Mouse (Mus musculus): Measurements from ENCODE around the gene Atg5.

Gene Atg5

DNA sequence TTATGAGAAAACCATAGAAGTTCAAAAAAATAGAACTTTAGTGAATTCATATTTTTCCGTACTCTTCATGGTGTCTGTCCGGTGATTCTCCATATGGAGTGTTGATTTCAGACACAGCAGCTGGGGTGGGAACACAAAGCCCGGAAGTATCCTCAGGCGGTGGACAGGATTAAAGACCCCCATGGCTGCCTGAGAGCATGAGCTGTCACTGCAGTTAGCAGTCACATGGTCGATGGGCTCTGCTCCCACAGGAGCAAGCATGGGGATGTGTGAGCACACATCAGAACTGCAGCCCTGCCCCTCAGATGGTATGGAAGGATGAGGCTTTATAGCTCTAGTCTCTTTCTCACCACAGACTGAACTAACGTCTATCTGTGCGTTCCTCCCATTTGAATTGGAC is 87.1 kb downstream of the Atg5 start:
- no peak for DNase-seq

GRCm38 (mm10) chr10:44356625-44357024 is 88.5 kb downstream of the Atg5 start:
- no peak for DNase-seq

DNA sequence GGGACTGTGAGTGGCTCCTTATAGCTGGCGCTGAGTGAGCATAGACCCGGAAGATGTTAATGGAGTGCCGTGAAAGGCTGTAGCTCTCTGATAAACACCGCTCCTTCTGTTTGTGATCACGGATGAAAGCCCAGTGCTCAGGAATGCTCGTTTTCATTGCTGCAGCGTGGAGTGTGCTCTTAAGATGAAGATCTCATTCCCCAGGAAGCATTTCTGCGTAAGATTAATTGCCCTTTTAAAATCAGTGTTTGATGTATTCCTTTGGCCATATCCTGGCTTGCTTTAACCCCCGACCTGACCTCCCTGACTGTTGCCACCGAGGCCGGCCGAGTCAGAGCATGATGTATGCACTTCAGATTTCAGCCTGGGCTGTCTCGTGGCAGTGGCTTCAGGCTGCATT is 89.2 kb downstream of the Atg5 start:
- DNase-seq = no peak

- DNase-seq = no peak
Observed at GRCm38 (mm10) chr10:44358816-44359215, 90.7 kb downstream of the Atg5 start.

DNA sequence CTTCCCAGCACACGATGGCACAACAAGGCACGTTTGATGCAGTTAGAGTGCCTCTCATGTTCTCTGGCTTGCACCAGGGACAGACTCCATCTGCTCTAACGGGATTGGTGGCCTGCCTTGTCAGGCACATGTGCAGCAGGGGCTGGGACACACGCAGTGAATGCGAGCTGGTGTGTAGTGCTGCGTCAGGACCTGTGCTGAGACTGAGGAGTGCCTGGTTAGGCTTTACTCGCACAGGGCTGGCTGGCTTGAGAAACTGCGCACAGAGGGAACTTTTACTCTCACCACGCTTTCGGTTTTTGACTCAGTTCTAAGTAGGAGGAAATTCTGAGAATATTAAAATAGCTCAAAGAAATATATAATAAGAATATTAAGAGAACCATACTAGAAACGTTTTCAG is 92.5 kb downstream of the Atg5 start:
- no peak for DNase-seq

GRCm38 (mm10) chr10:44362435-44362834 is 94.3 kb downstream of the Atg5 start:
- no peak for DNase-seq

- DNase-seq = no peak
Observed at GRCm38 (mm10) chr10:44362846-44363245, 94.7 kb downstream of the Atg5 start.

DNA sequence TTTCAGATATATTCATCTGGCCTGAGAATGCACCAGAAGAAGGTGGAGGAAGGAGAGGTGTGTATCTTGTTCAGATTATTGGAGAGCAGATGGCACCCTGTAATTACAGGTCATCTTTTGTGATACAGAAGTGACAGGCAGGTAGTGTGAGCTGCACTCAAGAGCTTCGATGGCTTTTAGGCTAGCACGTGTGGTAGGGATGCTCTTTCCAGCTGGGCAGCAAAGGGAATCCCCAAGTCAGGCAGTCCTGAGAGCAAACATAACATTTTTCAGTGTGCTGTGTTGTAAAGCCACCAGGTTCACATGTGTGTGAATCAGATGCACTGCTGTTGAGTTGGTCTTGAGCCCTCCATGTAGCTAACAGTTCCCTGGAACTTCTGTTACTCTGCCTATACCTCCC is 98.0 kb downstream of the Atg5 start:
- no peak for DNase-seq

DNA sequence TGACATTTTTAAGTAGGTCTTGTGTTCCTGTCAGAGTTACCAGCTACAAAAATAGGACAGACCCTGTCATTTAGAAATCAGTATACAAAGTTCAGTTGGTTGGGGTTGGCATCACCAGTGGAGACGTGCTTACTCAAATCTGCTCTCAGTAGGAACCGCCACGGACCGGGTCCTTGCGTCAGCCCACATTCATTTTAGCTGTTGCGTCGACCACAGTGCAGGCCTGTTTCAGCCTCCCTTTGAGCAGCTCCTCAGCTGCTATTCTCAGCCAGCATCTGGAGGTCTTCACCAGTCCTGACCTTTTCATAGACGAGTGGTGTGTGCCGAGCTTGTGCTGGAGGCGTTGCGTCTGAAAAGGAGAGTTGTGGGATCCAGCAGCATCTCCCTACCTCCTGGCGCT is 98.9 kb downstream of the Atg5 start:
- DNase-seq = no peak

GRCm38 (mm10) chr10:44368596-44368995 is 100.4 kb downstream of the Atg5 start:
- DNase-seq = no peak

DNA sequence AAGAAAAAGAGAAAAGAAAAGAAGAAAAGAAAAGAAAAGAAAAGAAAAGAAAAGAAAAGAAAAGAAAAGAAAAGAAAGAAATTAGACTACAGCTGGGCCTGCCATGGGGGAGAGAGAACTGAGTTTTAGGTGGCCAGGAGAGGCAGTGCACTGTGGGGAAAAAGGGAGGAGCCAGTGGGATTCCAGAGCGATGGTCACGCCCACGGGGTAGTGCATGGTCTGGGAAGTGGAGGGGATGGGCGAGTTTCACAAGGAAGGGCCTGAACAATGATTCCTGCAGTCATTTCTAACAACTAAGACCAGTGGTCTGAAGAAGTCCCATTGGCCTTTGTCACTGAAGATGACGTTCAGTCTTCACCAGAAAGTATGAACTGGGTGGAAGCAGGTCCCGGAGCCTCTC is 102.5 kb downstream of the Atg5 start:
- DNase-seq = no peak

DNA sequence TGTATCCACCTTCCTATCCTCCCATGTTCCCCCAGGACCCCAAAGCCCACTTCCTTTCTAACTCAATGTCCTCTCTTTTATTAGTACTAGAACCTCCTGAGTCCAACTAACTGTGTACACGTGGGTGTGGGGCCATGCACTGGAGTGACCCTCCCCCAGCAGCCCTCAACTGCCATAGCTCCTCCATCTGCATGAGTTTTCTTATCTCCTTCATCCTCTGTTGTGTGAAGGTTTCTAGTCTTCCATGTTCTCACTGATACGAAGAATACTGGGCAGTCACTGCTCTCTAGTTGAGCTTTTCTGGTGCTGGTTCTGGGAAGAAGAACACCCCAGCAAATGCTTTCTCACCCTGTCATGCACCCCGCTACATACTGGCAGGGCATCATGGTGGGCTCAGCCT is 104.1 kb downstream of the Atg5 start:
- no peak for DNase-seq

- DNase-seq = no peak
Observed at GRCm38 (mm10) chr10:44374678-44375077, 106.5 kb downstream of the Atg5 start.

- DNase-seq = no peak
Observed at GRCm38 (mm10) chr10:44375501-44375900, 107.3 kb downstream of the Atg5 start.

DNA sequence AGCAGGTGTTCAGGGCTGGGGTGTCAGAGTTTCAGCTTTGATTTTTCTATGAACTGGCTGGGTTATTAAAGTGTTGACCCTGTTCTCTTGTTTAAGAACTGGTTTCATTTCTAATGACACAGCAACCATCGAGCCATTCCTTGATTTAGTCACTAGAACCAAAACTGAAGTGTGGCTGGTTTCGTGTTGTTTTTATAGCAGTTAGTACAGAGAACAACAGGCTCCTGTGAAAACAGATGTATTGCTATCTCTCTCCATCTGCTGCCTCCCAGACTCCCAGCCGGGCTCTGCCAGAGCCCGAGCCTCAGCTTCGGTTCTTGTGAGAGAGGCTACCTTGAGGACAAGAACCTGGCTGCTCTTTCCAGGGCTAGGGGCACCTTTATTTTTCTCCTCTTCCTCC is 109.7 kb downstream of the Atg5 start:
- DNase-seq = no peak

DNA sequence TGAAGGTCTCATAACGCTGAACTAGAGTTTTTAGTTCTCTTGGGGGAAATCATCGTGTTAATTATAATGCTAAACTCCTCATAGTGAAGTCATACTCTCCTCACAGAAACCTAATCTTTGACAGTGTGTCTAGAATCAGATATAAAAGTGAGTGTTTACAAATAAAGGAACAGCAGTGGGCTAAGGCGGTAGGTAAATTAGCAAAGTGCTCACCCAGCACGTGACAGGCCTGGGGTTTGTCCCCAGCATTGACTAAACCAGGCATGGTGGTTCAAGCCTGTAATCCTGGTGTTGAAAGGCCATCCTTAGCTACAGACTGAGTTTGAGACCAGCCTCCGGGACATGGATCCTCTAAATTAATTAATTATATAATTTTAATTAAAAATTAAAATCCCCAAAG is 110.2 kb downstream of the Atg5 start:
- DNase-seq = no peak

DNA sequence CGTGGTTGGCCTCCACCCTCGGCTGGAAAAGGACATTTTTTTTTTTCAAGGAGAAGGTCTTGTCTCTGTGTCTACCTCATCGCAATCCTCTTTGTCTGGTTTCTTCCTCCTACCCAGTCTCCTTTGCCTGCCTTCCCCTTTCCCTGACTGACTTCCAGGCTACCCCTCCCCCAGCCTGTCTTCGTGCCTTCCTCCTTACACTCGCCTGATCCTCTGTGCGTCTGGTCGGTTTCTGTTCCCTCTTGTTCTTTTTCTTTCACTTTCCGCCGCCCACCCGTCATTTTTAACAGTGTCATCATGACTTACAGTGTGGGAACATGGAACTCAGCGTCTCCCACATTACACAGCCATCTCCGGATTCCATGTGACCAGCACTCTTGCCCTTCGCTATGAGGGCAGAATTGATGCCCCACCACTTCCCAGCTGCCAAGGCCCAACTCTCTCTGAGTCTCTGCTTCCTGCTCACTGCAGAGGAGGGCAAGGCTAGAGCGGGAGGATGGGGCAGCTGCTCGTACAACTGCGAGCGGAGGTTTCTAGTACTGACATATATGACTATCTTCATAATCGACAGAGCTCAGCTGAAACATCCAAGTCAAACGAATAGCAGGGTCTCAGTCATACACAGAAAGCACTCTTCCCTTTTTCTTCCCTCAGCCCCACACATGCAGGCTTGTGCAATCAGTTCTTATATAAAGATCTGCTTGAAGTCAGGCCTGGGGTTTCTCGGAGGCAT is 112.5 kb downstream of the Atg5 start:
- DNase-seq = peak; percentile 15

GRCm38 (mm10) chr10:44381397-44381796 is 113.2 kb downstream of the Atg5 start:
- DNase-seq = peak; percentile 56

DNA sequence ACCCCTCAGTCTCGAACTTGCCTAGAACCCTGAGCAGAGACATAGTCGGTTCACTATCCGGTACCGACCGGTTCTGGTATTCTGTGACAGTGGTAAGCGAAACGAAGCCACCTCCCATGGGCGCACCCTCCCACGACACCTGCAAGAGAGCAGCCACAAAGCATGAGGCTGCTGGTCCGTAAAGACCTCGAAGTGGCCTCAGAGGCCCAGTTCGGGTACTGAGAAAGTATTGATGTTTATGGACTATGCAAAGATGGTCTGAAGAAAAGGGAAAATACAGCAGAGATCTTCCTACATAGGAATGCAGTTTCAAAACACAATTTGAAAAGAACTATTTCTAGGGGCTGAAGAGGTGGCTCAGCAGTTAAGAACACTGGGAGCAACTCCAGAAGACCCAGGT is 113.8 kb downstream of the Atg5 start:
- no peak for DNase-seq

GRCm38 (mm10) chr10:44383213-44383612 is 115.1 kb downstream of the Atg5 start:
- DNase-seq = no peak

DNA sequence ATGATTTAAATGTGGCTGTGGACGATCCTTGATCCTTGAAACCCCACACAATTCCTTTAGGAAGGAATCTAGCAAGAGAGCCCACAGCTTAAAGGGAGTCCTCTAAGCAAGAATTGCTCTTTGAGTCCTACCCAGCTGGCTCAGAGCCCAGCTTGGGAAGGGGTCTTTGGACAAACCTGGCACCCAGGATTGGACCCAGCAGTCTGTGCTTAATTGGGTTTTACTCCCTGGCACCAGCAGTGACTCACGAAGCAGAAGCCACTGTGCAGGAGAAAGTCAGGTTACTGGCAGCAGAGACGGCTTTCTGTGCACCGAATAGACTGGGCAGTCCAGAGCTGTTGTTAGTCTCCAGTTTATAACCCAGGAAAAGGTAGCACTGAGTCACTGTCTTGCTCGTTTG is 117.1 kb downstream of the Atg5 start:
- no peak for DNase-seq

DNA sequence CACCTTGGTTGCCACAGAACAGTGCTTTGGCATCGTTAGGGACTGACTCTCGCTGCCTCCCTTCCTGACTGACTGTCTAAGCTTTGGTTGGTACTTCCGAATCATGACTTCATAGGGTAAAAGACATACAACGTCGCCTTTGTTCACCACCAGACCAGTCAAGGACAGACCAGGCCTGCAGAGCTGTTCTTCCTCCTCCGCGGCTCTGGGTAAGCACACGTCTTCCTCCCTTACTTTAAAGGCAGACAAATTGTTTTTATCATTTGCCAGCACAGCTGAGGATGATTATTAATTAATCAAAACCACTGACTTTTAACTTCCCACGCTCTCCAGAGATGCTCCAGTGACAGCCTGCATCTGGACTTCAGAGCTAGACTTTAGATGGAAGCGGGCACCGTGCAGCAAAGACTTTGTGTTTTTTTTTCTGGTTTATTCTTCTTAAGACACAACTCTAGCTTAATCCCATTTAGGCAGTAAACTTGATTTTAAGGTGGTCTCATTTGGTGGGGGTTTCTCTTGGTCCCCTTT is 120.6 kb downstream of the Atg5 start:
- no peak for DNase-seq

GRCm38 (mm10) chr10:44390286-44390685 is 122.1 kb downstream of the Atg5 start:
- no peak for DNase-seq

DNA sequence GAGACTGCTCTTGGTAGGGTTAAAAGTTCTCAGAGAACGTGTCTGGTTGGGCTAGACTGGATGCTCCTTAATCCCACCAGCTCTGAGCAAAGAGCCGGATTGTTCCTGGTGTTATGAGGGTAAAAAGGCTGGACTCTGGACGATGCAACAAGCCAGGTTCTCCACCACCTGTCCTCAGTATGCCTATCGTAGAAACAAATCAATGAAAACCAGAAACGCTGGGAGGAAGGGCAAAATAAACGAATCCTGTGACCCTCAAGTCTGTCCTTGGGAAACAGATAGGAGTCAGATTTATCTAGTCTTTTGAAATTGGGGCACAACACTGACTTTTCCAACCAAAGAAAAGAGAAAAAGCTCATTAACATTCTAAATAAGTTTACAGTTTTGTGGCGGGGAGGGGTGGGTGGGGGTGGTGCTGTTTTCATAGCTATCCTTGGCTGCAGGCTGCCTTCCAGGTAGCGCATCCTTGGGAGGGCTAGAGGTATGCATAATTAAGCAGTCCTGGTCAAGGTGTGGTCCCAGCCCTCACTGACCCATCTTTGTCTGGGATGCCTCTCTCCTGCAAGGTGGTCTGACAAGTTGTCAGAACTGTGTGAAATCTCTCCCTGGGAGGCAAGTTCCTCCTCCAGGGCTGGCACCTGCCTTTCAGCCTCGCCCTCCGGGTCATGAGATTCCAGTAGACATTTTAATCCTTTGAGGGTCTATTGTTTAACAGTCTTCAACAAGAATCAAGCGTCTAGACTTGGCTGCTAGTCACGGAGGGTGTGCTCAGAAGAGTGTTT is 123.5 kb downstream of the Atg5 start:
- DNase-seq = no peak

All from kidney, adult 11 months (tissue).